Mouse (Mus musculus) megakaryocyte progenitor cell, adult 5-6 weeks (primary cell): ENCODE results near the gene Sfmbt2. TPM values are rescaled to one million over a fixed set of nuclear protein-coding genes. Genes with fewer than 3 reads are reported as not detected.
A peak's percentile ranks its signal among the peaks of the same experiment; 100 is the strongest.

Experiments used
- ATAC-seq: replicated peaks from 2 replicates; pipeline ENCODE4 v1.8.0; 2016; ENCODE audit warnings: mild to moderate bottlenecking, moderate TSS enrichment, inconsistent platforms; ENCODE audit not compliant: poor library complexity
- total RNA-seq, 2 experiments: library from RNA; stranded (forward) in 1 of 2; stranded (reverse) in 1 of 2; fragments of 157-497, 149-512 nt in 1 of 2; fragments of 200-1000 nt in 1 of 2; gene quantifications; 2 replicates each; pipeline versions ENCODE4 v1.2.3 to v1.2.4; 2015 to 2017

Gene Sfmbt2
- total RNA-seq, 2 experiments from 2014 or later, result 0.67 to 0.77 TPM

- peak; percentile 74 for ATAC-seq
Measured at GRCm38 (mm10) chr2:10541762-10542161, 171.5 kb downstream of the Sfmbt2 start.

DNA sequence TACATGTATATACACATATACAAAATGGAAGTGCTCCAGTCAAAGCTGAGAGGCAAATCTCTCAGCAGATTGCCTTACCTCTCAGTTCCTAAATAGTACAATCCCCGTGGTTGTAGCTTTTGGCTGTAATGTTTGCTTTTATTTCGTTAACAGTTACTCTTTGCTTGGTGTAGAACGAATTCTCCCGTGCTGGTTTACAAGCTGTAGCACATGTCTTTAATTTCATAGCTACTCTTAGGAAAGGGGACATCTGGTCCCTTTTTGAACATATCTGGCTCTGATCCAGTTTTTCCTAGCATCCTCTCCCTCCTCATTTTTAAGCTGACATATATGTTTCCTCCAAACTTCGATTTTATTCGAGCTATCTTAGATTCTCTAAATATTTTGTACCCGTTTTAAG is 172.1 kb downstream of the Sfmbt2 start:
- ATAC-seq, result no peak

DNA sequence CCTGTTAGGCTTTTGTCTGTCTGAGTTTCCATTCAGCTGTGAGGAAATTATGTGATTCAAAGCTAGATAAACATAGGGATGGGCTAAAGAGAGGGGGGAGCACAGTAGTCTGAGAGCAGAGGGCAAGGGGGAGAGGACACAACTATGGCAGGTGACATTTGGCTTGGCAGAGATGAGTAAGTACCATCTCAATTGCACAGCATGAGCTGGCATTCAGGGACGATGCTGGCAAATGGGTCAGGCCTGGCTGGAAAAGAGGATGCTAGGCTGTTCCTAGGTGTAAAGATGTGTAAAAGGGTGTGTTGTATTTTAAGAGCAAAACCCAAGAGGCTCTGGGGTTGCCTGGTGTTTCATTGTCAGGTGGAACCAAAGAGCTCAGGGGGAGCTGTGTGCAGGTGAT is 188.5 kb downstream of the Sfmbt2 start:
- no peak for ATAC-seq

- no peak for ATAC-seq
Measured at GRCm38 (mm10) chr2:10565491-10565890, 195.2 kb downstream of the Sfmbt2 start.

DNA sequence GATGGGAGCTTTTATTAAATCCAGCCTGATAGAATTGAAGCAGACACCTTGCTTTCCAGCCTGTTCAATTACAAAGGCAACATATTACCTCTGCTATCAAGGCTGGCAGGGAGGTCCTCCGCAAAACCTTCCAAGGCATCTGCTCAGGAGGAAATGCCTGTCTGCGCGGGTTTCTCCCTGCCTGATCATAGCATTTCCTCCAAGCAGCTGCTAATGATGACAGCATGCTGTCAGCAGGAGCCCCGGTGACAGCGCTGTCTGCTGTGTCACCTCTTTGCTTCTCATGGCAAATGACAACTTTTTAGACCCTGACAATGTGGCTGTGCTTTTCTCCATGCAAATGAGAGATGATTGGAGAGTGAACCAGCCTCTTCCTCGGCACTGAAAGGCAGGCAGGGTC is 199.1 kb downstream of the Sfmbt2 start:
- no peak; the same call in 1 of the 2 replicates for ATAC-seq

- peak; percentile 63 for ATAC-seq
Measured at GRCm38 (mm10) chr2:10572311-10572710, 202.0 kb downstream of the Sfmbt2 start.

DNA sequence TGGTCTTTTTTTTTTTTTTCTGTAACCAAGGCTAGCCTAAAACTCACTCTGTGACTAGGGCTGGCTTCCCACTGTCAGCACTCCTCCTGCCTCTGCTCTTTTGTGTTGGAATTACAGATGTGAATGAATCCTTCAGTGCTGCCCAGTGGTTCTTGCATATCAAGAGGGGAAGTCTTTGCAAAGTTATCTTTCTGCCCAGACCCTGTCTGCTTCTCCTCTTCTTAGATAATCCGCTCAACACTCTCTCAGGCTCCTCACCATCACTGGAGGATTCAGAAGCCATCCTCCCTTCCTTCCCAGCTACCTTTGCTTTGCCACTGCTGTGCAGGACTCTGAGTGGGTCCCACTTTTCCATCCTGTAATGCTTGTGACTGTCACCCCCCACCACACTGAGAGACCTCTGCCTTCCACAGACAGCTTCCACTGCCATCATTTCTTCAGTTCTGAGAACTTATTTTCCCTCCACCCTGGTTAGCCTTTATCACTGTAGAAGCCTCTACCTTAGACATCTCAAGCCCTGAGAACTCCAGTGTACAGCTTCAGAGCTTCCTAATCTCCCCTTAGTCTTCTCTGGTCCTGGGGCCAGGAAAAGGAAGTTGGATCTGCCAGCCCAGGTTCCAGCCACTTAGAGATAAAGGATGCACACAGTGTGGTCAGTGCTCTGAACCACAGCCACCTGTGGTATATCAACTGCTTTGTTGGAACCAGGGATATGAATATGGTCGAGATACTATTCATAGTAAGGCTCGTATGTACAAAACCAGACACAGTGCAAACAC is 205.8 kb downstream of the Sfmbt2 start:
- 0 out of 2 replicates have a peak, but pooled peaks have one; percentile 25 for ATAC-seq

DNA sequence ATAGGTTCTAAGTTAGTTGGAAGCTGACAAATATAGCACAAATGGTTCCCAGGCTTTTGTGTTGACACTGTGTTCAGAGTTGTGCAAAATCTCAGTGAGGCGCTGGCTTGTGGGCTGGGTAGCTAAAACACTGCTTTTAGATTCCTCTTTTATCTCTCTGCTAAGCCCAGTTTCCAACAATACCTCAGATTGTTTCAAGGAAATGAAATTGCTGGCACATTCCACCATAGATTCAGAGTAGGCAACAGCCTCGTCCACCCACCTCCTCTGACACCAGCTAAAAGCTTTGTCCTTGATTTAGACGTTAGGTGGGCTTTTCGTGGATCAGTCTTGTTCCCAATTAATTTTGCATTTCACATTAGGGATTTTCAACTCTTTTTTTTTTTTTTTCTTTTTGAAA is 212.4 kb downstream of the Sfmbt2 start:
- no peak for ATAC-seq

- ATAC-seq, result no peak
Measured at GRCm38 (mm10) chr2:10583103-10583502, 212.8 kb downstream of the Sfmbt2 start.

DNA sequence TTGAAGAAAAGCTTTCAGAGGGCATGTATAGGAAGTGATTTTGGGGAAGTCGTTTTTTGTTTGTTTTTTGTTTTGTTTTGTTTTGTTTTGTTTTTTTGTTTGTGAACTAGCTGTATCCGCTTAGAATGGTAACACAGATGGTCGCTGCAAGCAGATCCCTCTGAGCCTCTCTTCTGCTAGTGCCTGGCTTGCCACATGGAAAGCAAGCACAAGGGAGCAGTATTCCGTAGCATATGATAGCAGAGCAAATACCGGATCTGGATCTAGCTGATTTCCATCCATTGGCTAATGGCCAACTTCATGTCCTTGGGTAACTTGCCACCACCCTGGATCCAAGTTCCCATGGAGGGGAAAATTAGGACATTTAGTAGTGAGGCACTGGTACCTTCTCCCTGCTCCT is 221.0 kb downstream of the Sfmbt2 start:
- no peak for ATAC-seq

DNA sequence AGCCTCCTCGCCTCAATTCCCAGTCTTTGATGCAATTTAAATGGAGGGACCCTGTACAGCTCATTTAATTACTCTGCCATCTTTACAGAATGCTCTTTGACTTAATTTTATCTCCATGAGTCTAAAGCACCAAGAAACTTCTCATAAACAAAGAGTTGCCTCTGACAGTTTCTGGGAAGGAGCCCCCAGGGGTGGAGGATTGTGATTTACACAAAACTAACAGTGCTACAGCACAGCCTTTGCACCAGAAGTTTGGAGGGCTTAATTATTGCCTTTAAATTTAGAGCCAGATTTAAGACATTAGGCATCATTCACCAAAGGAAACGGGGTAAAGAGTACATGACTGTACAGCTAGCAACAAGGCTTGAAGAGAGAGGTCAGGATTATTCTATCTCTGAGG is 245.2 kb downstream of the Sfmbt2 start:
- no peak for ATAC-seq

Other genes with a start within 250 kb of the Sfmbt2 start
- not detected in 2 replicates for gene Itih2, start 239.1 kb upstream of the Sfmbt2 start, total RNA-seq (2015)
- gene Itih2, start 239.1 kb upstream of the Sfmbt2 start, total RNA-seq (2017), result not detected in 2 replicates
- 4.9 and 5.9 TPM in 2 replicates for gene Itih5, start 216.9 kb upstream of the Sfmbt2 start, total RNA-seq (2015)
- 4.8 and 6.8 TPM in 2 replicates for gene Itih5, start 216.9 kb upstream of the Sfmbt2 start, total RNA-seq (2017)